Mouse (Mus musculus) limb, embryonic 11.5 days (tissue): ENCODE measurements around the gene Fcgr4. TPM values are rescaled to one million over a fixed set of nuclear protein-coding genes. Genes with fewer than 3 reads are reported as not detected.

ENCODE experiments used
- ATAC-seq: fragments of 200-750 bp; cut with Nextera tagmentation; 2 replicates; pipeline ENCODE4 v1.8.0; 2017; ENCODE audit warnings: low read depth; ENCODE audit not compliant: insufficient number of reproducible peaks, low FRiP score, low TSS enrichment
- DNase-seq: peaks from one replicate; pipeline ENCODE4 v3.0.0-alpha.2; 2015; ENCODE audit warnings: low spot score
- H3K27ac ChIP-seq: fragments of 300-500 bp; sonication (generic); replicated peaks from 2 replicates; pipeline ENCODE4 v1.5.1; 2014; ENCODE audit warnings: low read depth, mild to moderate bottlenecking, low read length
- H3K27me3 ChIP-seq: fragments of 300-500 bp; sonication (generic); 2 replicates; pipeline ENCODE4 v1.6.1; 2014; ENCODE audit warnings: mild to moderate bottlenecking, low read length, mixed read lengths; ENCODE audit not compliant: control insufficient read depth, insufficient read depth
- H3K36me3 ChIP-seq: fragments of 300-500 bp; sonication (generic); 2 replicates; pipeline ENCODE4 v1.6.1; 2014; ENCODE audit warnings: mild to moderate bottlenecking, low read length, moderate library complexity, mixed read lengths; ENCODE audit not compliant: control insufficient read depth, insufficient read depth
- H3K4me1 ChIP-seq: fragments of 300-500 bp; sonication (generic); 2 replicates; pipeline ENCODE4 v1.6.1; 2014; ENCODE audit warnings: low read length, mixed read lengths; ENCODE audit not compliant: control insufficient read depth, insufficient read depth
- H3K4me2 ChIP-seq: fragments of 300-500 bp; sonication (generic); 2 replicates; pipeline ENCODE4 v1.6.1; 2014; ENCODE audit warnings: low read depth, mild to moderate bottlenecking, moderate library complexity; ENCODE audit not compliant: severe bottlenecking
- H3K4me3 ChIP-seq: fragments of 300-500 bp; sonication (generic); 2 replicates; pipeline ENCODE4 v1.5.1; 2014; ENCODE audit warnings: low read depth, low read length
- H3K9ac ChIP-seq: fragments of 300-500 bp; sonication (generic); 2 replicates; pipeline ENCODE4 v1.6.1; 2014; ENCODE audit warnings: mild to moderate bottlenecking, low read length
- H3K9me3 ChIP-seq: fragments of 300-500 bp; sonication (generic); 2 replicates; pipeline ENCODE4 v1.6.1; 2016; ENCODE audit warnings: low read length; ENCODE audit not compliant: control insufficient read depth
- WGBS: fragments of 180-500 bp; shearing (Covaris S2); extraction: QIAGEN DNeasy Blood & Tissue Kit; methylation state at CpG from one replicate; pipeline ENCODE4 v1.1.7; 2014; 5-methylcytosine and 5-hydroxymethylcytosine counted together
- polyA plus RNA-seq: library from polyadenylated mRNA; unstranded; fragments of >200 nt; fragmentation: Nextera tagmentation; extraction: Ambion mirVana; gene quantifications from 2 replicates; pipeline ENCODE4 v1.2.1, GENCODE M21; 2014

The Fcgr4 gene
- polyA plus RNA-seq, 1 experiment from 2014 or later: 0.27 TPM

DNA sequence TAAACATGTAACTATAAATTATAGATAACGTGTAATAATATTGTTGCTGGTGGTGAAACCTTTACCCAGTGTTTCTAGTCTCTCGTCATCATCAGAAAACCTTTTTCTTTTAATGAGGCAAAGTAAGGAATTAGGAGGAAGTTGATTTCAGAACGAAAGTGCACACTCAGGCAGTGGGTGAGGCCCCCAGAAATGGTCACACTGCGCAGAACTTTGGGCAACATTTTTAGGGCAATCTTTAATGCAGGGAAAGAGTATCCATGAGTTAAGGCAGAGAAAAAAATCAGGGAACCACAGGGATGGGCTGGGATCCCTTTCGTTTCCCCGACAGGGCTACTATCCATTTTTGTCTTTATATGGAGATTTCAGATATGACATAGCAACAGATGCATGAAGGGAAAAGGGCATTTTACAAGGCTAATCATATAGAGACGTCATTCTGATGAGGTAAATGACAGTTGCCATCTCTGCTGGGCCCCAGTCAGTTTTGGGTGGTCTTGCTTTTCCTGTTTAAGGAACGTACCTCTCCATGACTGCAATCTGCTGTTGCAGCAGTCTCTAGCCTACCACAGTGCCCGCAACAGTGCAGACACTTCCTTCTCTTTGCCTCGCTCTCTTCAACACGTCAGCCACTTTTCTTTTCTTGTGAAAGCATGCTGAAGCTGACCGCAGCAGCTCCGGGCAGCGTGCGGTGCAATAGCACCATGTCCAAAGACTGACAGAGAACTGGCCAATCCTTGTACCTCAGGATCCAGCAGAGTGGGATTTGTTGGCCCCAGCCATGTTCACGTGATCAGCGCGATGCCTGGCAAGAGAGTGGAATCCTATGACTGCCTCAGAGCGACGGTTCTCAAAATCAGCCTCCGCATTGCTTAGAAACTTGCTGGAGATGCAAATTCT, 20.7 kb upstream of the Fcgr4 start:
- ATAC-seq (no peak), DNase-seq (no peak)
- no peak overlapping the region for H3K27ac ChIP-seq
- no peak overlapping the region for H3K4me3 ChIP-seq
- no peaks in the 10 kb centered on the region for H3K9me3 ChIP-seq
- no peak overlapping the region for H3K9ac ChIP-seq
- H3K4me2 ChIP-seq: no peak overlapping the region
- no peaks in the 10 kb centered on the region for H3K36me3 ChIP-seq
- no peaks in the 10 kb centered on the region for H3K4me1 ChIP-seq
- 66% methylated on average over 21 of the region's 21 CpGs for WGBS
- no peaks in the 10 kb centered on the region for H3K27me3 ChIP-seq

DNA sequence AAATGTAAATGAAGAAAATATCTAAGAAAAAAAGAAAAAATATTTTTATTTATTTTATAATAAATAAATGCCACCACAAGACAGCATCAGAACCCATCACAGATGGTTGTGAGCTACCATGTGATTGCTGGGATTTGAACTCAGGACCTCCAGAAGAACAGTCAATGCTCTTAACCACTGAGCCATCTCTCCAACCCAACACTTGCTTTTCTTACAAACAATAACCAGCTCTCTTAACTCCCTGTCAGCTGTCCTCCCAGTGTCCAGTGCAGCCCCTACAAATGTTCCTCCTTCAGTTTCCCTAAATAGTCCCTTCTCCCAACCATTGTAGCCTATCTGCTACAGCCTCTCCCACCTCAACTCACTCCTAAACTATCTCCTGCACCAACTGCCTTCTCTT, 18.9 kb upstream of the Fcgr4 start:
- no peaks in the 10 kb centered on the region for H3K9me3 ChIP-seq
- no peak overlapping the region for H3K27ac ChIP-seq
- no peak overlapping the region for H3K9ac ChIP-seq
- no peak overlapping the region for H3K4me3 ChIP-seq
- DNase-seq (no peak), ATAC-seq (no peak)
- H3K4me2 ChIP-seq: no peak overlapping the region
- H3K4me1 ChIP-seq: no peaks in the 10 kb centered on the region
- no peaks in the 10 kb centered on the region for H3K36me3 ChIP-seq
- no peaks in the 10 kb centered on the region for H3K27me3 ChIP-seq

DNA sequence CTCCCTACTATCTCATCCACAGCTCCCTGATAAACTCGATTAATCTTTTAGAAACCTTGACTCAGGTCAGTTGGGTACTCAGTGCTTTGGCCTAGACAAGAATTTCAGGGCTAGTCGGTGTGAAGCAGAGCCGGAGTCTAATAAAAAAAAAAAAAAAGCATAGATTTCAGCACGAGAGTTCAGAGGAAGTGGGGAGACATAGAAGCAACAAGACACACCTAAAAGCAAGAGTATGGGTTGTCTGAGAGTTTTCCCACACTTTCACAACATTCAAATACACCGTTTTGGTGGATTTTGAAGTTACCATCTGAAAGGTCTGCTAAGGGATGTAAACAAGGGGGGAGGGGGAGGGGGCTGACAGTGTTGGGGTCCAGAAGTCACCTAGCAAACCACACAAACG, 13.6 kb upstream of the Fcgr4 start:
- no peaks in the 10 kb centered on the region for H3K9me3 ChIP-seq
- no peak overlapping the region for H3K27ac ChIP-seq
- no peak for ATAC-seq
- H3K36me3 ChIP-seq: no peaks in the 10 kb centered on the region
- no peak for DNase-seq
- no peak overlapping the region for H3K9ac ChIP-seq
- H3K4me2 ChIP-seq: no peak overlapping the region
- 72% methylated on average over 6 of the region's 6 CpGs for WGBS
- no peaks in the 10 kb centered on the region for H3K4me1 ChIP-seq
- no peak overlapping the region for H3K4me3 ChIP-seq
- H3K27me3 ChIP-seq: no peaks in the 10 kb centered on the region

DNA sequence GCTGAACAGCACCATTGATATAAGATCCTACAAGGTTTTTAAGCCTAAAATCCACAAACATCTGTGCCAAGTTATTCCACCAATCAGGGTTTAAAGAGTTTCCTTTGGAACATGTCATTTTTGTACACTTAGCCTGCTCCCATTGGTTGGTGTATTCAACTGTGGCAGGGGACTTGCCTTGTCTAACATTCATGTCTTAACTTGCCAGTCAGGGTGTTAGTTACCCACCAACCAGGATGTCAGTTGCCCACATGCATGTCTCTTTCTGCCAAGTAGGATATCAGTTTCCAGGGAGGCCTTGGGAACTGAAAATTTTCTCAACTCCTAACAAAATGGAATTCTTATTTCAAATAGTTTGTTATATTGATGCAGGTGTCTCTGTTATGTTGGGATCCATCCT, 13.1 kb upstream of the Fcgr4 start:
- H3K4me3 ChIP-seq: no peak overlapping the region
- ATAC-seq (no peak), DNase-seq (no peak)
- no peak overlapping the region for H3K4me2 ChIP-seq
- H3K27ac ChIP-seq: no peak overlapping the region
- H3K9ac ChIP-seq: no peak overlapping the region
- H3K4me1 ChIP-seq: no peaks in the 10 kb centered on the region
- H3K36me3 ChIP-seq: no peaks in the 10 kb centered on the region
- no peaks in the 10 kb centered on the region for H3K27me3 ChIP-seq
- H3K9me3 ChIP-seq: no peaks in the 10 kb centered on the region

DNA sequence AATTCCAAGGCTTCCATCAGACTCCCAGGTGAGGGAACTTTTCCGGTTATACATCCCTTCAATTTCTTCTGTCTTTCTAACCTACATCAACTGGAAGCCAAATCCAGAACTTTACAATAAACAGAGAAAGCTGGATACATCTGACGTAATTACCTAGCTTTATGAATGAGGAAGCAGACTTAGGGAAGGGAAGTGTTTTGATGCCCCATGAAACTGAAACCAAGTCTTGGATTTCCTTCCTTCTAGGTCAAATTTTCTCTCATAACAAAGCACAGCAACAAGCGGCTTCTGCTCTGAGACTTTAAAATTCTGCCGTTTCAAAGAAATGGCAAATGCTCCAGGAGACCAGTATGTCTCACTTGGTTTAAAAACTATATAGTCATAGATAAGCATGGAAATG, 12.4 kb upstream of the Fcgr4 start:
- Histone ChIP-seq H3K4me1 (no peaks in the 10 kb centered on the region), H3K27me3 (no peaks in the 10 kb centered on the region), H3K4me3 (no peak overlapping the region), H3K9ac (no peak overlapping the region), H3K9me3 (no peaks in the 10 kb centered on the region), H3K4me2 (no peak overlapping the region), H3K36me3 (no peaks in the 10 kb centered on the region), H3K27ac (no peak overlapping the region)
- DNase-seq (no peak), ATAC-seq (no peak)
- WGBS: 88% methylated on average over 4 of the region's 4 CpGs

DNA sequence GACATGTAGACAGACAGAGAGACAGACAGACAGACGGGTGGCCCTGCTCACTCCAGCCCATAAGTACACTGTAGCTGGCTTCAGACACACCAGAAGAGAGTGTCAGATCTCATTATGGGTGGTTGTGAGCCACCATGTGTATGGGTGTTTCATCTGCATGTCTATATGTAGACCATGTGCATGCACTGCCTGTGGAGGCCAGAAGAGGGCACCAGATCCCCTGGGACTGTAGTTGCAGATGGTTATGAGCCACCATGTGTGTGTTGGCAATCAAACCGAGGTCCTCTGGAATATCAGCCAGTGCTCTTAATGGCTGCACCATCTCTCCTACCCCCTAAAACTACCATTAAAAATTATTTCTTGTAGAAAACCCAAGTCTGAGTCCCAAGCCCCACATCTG, 11.8 kb upstream of the Fcgr4 start:
- Histone ChIP-seq H3K27ac (no peak overlapping the region), H3K9ac (no peak overlapping the region), H3K36me3 (no peaks in the 10 kb centered on the region), H3K4me2 (no peak overlapping the region), H3K9me3 (no peaks in the 10 kb centered on the region), H3K27me3 (no peaks in the 10 kb centered on the region), H3K4me1 (no peaks in the 10 kb centered on the region), H3K4me3 (no peak overlapping the region)
- WGBS: 97% methylated on average over 2 of the region's 2 CpGs
- ATAC-seq (no peak), DNase-seq (no peak)

DNA sequence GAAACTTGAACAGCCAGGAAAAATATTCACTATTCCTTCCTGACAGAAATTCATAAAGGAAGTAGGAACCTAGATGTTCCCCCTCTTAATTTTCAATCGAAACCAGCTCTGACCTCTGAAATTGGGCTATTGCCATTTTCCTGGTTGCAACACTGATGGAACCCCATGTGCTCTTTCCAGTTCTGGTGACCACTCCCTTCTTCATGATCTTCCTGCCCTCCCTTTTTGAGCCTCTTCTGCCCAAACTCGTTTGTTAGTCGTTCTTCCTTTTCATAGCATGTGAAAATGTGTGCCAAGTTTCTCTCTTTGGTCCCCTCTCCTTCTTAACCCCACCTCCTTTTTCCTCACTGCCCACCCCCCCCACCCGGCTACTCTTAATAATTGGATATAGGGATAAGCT, 7.0 kb upstream of the Fcgr4 start:
- no peaks in the 10 kb centered on the region for H3K9me3 ChIP-seq
- H3K4me1 ChIP-seq: no peaks in the 10 kb centered on the region
- H3K4me3 ChIP-seq: no peak overlapping the region
- no peak overlapping the region for H3K4me2 ChIP-seq
- no peak overlapping the region for H3K27ac ChIP-seq
- H3K27me3 ChIP-seq: no peaks in the 10 kb centered on the region
- ATAC-seq: no peak
- WGBS: 81% methylated on average over 4 of the region's 4 CpGs
- no peaks in the 10 kb centered on the region for H3K36me3 ChIP-seq
- no peak for DNase-seq
- no peak overlapping the region for H3K9ac ChIP-seq

DNA sequence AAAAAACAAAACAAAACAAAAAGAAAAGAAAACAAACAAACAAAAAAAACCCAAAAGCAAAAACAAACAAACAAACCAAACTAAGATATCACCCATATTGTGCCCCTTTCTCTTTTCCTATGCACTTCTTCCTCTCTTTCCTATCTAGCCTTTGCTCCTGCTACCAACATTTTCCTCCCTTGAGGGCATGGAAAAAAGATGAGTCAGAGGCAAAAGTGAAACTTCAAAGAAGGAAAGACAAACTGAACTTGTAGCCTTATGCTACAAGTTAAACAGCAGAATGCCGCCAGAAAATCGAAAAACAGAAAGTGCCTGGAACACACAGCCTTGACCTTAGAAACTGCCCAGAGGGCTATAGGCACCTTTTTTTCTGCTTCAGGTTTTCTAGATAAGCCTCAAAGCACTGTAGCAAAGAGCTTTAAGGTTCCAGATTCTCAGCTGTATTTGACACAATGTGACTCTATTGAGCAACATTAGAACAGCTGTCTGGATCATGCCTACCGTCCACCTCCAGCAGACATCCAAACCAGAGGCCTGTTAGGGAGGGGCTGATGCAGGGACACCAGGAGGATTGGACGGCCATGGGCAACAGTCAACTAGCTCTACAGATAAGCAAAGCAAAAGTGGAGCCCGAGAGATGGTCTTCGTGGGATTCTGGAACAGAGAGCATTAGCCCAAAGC, 1.9 kb upstream of the Fcgr4 start:
- Histone ChIP-seq H3K4me1 (no peaks in the 10 kb centered on the region), H3K4me2 (no peak overlapping the region), H3K9me3 (no peaks in the 10 kb centered on the region), H3K27ac (no peak overlapping the region), H3K4me3 (no peak overlapping the region), H3K36me3 (no peaks in the 10 kb centered on the region), H3K9ac (no peak overlapping the region), H3K27me3 (no peaks in the 10 kb centered on the region)
- ATAC-seq: no peak
- WGBS: 84% methylated on average over 6 of the region's 6 CpGs
- no peak for DNase-seq
